ENCODE assay signal across 17 mouse cellular contexts in the genomic region with DNA sequence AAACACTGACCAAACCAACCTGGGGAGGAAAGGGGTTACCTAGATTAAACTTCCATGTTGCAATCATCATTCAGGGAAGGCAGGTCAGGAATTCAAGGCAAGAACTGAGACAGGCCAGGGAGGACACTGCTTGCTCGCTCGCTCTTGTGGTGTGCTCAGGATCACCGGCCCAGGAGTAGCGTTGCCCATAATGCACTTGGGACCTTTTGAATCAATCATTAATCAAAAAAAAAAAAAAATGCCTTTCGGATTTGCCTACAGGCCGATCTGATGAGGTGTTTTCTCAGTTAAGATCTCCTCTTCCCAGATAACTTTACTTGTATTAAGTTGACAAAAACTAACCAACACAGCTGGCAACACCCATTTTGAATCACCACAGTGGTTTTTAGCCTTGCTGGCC. TPM values are rescaled to one million over a fixed set of nuclear protein-coding genes. Genes with fewer than 3 reads are reported as not detected.
"Had no signal": no experiment of that assay in that cellular context is flagged by ENCODE, and none has a peak within 500 bp of the region (broad histone marks: within the 10 kb centered on the region; RNA-seq: fewer than 3 reads in every experiment).

No protein-coding gene starts in this region.

- DNase-seq: layer of hippocampus, postnatal 36 days; lung, adult 18-20 months; lung, postnatal 10 days; lung, postnatal 4 days; midbrain, embryonic 14.5 days; thymus, adult 18-20 months; thymus, postnatal 14 days had no signal

- H3K4me2 ChIP-seq: intestine, embryonic 15.5 days; liver, embryonic 12.5 days; liver, embryonic 15.5 days; lung, embryonic 15.5 days; midbrain, embryonic 11.5 days had no signal

- H3K9me3 ChIP-seq: intestine, embryonic 15.5 days; liver, embryonic 12.5 days; liver, embryonic 15.5 days; lung, embryonic 15.5 days had no signal

- H3K36me3 ChIP-seq: intestine, embryonic 15.5 days; liver, embryonic 12.5 days; liver, embryonic 15.5 days; lung, embryonic 15.5 days had no signal

- H3K27ac ChIP-seq: intestine, embryonic 15.5 days; kidney, postnatal 0 days; left cerebral cortex, adult 2 months; liver, embryonic 12.5 days; liver, embryonic 15.5 days; lung, embryonic 15.5 days had no signal

- ATAC-seq: intestine, embryonic 15.5 days; liver, embryonic 12.5 days had no signal

- H3K27me3 ChIP-seq: intestine, embryonic 15.5 days; liver, embryonic 12.5 days; liver, embryonic 15.5 days; lung, embryonic 15.5 days had no signal

- H3K4me3 ChIP-seq: intestine, embryonic 15.5 days; left cerebral cortex, adult 2 months; liver, embryonic 12.5 days; liver, embryonic 15.5 days; lung, embryonic 15.5 days had no signal

- H3K4me1 ChIP-seq: intestine, embryonic 15.5 days; liver, embryonic 12.5 days; liver, embryonic 15.5 days; lung, embryonic 15.5 days had no signal

- H3K9ac ChIP-seq: intestine, embryonic 15.5 days; liver, embryonic 12.5 days; liver, embryonic 15.5 days; lung, embryonic 15.5 days had no signal

RNA-seq across cellular contexts. Expression of gene Bcl2l15, which starts 31.8 kb away (rescaled TPM):
- polyA plus RNA-seq: limb, embryonic 11.5 days; midbrain, postnatal 0 days; neural tube, embryonic 11.5 days had no signal

RNA-seq across cellular contexts. Expression of gene Gm43064, which starts 54.8 kb away (rescaled TPM):
- polyA plus RNA-seq: intestine, embryonic 15.5 days; midbrain, embryonic 14.5 days had no signal
